Mouse (Mus musculus) pancreas, adult 10 weeks (tissue): ENCODE data around the gene Hist1h1d. TPM values are rescaled to one million over a fixed set of nuclear protein-coding genes. Genes with fewer than 3 reads are reported as not detected.

Experiments used
- polyA plus RNA-seq: library from polyadenylated mRNA; stranded (reverse); fragments of 350-450 nt; fragmentation: Illumina TruSeq; extraction: RNeasy Lipid Tissue Mini Kit (QIAGEN cat#74804); gene quantifications from one replicate; pipeline ENCODE4 v1.2.3, GENCODE M21; 2015; ENCODE audit warnings: low read depth, low replicate concordance; ENCODE audit not compliant: insufficient read depth

Hist1h1d gene
- polyA plus RNA-seq, 1 experiment from 2014 or later = 0.48 TPM

Other genes starting within 250 kb of the Hist1h1d start
- gene Zfp322a, start 184.1 kb upstream of the Hist1h1d start, polyA plus RNA-seq = 3.7 TPM
- gene Abt1, start 129.4 kb upstream of the Hist1h1d start, polyA plus RNA-seq = 1.1 TPM
- gene Btn1a1, start 87.4 kb upstream of the Hist1h1d start, polyA plus RNA-seq = not detected
- gene Btn2a2, start 64.4 kb upstream of the Hist1h1d start, polyA plus RNA-seq = not detected
- 9.1 TPM for gene Hist1h4h, start 22.2 kb upstream of the Hist1h1d start, polyA plus RNA-seq
- not detected for gene Hist1h2af, start 19.4 kb upstream of the Hist1h1d start, polyA plus RNA-seq
- gene Hist1h3g, start 17.8 kb upstream of the Hist1h1d start, polyA plus RNA-seq = not detected
- not detected for gene Hist1h2bh, start 9.9 kb upstream of the Hist1h1d start, polyA plus RNA-seq
- not detected for gene Hist1h3f, start 9.2 kb upstream of the Hist1h1d start, polyA plus RNA-seq
- not detected for gene Hist1h4f, start 1.6 kb upstream of the Hist1h1d start, polyA plus RNA-seq
- gene Hist1h3e, start 9.1 kb downstream of the Hist1h1d start, polyA plus RNA-seq = not detected
- not detected for gene Hist1h2ae, start 18.0 kb downstream of the Hist1h1d start, polyA plus RNA-seq
- not detected for gene Hist1h2bg, start 18.1 kb downstream of the Hist1h1d start, polyA plus RNA-seq
- not detected for gene Hist1h2bf, start 20.9 kb downstream of the Hist1h1d start, polyA plus RNA-seq
- gene Hist1h2ad, start 21.1 kb downstream of the Hist1h1d start, polyA plus RNA-seq = not detected
- not detected for gene Hist1h3d, start 22.5 kb downstream of the Hist1h1d start, polyA plus RNA-seq
- not detected for gene Hist1h4d, start 28.3 kb downstream of the Hist1h1d start, polyA plus RNA-seq
- 1.9 TPM for gene Hist1h2be, start 67.9 kb downstream of the Hist1h1d start, polyA plus RNA-seq
- gene Hist1h1e, start 69.3 kb downstream of the Hist1h1d start, polyA plus RNA-seq = 0.70 TPM
- 0.33 TPM for gene Hist1h2ac, start 130.7 kb downstream of the Hist1h1d start, polyA plus RNA-seq
- 37.3 TPM for gene Hist1h2bc, start 130.9 kb downstream of the Hist1h1d start, polyA plus RNA-seq
- not detected for gene Hist1h1t, start 142.6 kb downstream of the Hist1h1d start, polyA plus RNA-seq
- 2.0 TPM for gene Hist1h4c, start 145.2 kb downstream of the Hist1h1d start, polyA plus RNA-seq
- gene Hfe, start 157.6 kb downstream of the Hist1h1d start, polyA plus RNA-seq = 11.9 TPM
- gene Hist1h1c, start 185.5 kb downstream of the Hist1h1d start, polyA plus RNA-seq = 18.7 TPM
- gene Hist1h3c, start 192.3 kb downstream of the Hist1h1d start, polyA plus RNA-seq = not detected
- not detected for gene Hist1h2bb, start 193.5 kb downstream of the Hist1h1d start, polyA plus RNA-seq
- gene Hist1h2ab, start 197.9 kb downstream of the Hist1h1d start, polyA plus RNA-seq = not detected
- not detected for gene Hist1h3b, start 199.0 kb downstream of the Hist1h1d start, polyA plus RNA-seq
- gene Hist1h4b, start 203.8 kb downstream of the Hist1h1d start, polyA plus RNA-seq = not detected
- not detected for gene Hist1h4a, start 208.0 kb downstream of the Hist1h1d start, polyA plus RNA-seq
- not detected for gene Hist1h3a, start 209.1 kb downstream of the Hist1h1d start, polyA plus RNA-seq
- gene Hist1h1a, start 210.4 kb downstream of the Hist1h1d start, polyA plus RNA-seq = not detected
- not detected for gene Trim38, start 216.7 kb downstream of the Hist1h1d start, polyA plus RNA-seq